Mouse (Mus musculus): ENCODE data around the gene Ggta1. TPM values are rescaled to one million over a fixed set of nuclear protein-coding genes. Genes with fewer than 3 reads are reported as not detected.

Gene Ggta1
- polyA plus RNA-seq, 1 experiment from 2014 or later = 4.1 TPM

DNA sequence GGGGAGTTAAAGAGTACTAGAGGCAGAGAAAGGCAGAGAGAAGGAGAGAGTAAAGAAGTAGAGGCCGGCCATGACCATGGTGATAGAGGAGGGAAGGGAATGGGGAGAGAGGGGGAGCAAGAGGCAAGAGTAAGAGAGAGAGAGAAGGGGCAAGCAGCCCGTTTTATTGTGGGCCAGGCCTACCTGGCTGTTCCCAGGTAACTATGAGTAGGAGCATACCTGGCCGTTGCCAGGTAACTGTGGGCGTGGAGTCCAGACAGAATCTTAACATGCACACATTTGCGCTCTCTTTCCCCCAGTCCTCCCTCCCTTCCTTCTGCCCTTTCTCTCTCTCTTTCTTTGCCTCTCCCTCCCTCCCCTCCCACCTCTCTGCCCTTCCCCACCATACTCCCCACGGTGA, 55.8 kb downstream of the Ggta1 start:
- whole genome bisulfite sequencing = 82% methylated on average over 6 of the region's 6 CpGs
- ATAC-seq = no peak

DNA sequence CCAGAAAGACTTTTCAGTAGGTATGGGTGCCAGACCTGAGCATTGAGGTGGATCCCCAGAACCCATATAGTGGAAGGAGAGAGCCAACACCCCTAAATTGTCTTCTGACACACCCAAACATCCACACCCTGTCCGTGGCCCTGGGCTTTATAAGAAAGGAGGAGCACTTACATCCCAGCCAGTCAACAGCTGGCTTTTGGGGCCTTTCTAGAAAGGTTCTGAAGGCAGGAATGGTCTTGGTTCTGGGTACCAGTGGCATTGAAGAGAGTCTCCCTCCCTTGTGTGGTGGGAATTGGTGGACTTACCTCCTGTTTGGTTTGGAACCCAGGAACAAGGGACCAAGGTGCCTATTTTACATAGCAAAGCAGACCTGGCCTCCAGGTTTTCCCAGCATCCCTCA, 56.4 kb downstream of the Ggta1 start:
- H3K27ac ChIP-seq = no peak overlapping the region
- no peak for ATAC-seq
- no peak overlapping the region for H3K4me2 ChIP-seq
- no peak overlapping the region for H3K9ac ChIP-seq
- no peak overlapping the region for H3K4me3 ChIP-seq
- no peaks in the 10 kb centered on the region for H3K9me3 ChIP-seq (replicated peaks)
- H3K4me1 ChIP-seq = no peaks in the 10 kb centered on the region
- no peaks in the 10 kb centered on the region for H3K27me3 ChIP-seq
- WGBS = 69% methylated on average over 1 of the region's 1 CpGs
- H3K36me3 ChIP-seq (ENCODE audit: poor library complexity, severe bottlenecking) = no peaks in the 10 kb centered on the region

More for the DNA sequence above, 55.8 kb downstream of the Ggta1 start:
- Histone ChIP-seq H3K4me3 (no peak overlapping the region), H3K9ac (no peak overlapping the region), H3K27me3 (no peaks in the 10 kb centered on the region), H3K27ac (no peak overlapping the region), H3K4me2 (no peak overlapping the region), H3K4me1 (no peaks in the 10 kb centered on the region), H3K36me3 (ENCODE audit: poor library complexity, severe bottlenecking) (no peaks in the 10 kb centered on the region), H3K9me3 (replicated peaks) (no peaks in the 10 kb centered on the region)

DNA sequence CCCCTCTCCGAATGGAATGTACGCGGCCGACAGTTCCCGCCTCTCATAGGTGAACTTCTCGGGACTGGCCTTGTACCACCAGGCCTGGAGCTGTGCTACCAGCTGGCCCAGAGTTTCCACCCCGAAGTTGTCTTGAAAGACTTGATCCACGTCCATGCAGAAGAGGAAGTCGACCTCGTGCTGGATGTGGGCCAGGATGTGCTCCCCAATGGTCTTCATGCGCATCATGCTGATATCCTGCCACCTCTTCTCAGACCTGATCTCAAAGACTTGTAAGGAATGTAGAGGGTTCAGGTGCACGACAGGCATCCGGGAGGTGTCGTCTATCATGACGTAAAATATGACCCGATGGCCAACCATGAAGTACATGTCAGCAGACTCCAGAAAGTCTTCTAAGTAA, 60.6 kb downstream of the Ggta1 start:
- H3K27ac ChIP-seq = no peak overlapping the region
- H3K9ac ChIP-seq = no peak overlapping the region
- no peaks in the 10 kb centered on the region for H3K9me3 ChIP-seq (replicated peaks)
- H3K36me3 ChIP-seq (ENCODE audit: poor library complexity, severe bottlenecking) = no peaks in the 10 kb centered on the region
- no peak overlapping the region for H3K4me2 ChIP-seq
- H3K27me3 ChIP-seq = no peaks in the 10 kb centered on the region
- no peak for ATAC-seq
- H3K4me1 ChIP-seq = no peaks in the 10 kb centered on the region
- WGBS = 93% methylated on average over 16 of the region's 16 CpGs
- H3K4me3 ChIP-seq = no peak overlapping the region

DNA sequence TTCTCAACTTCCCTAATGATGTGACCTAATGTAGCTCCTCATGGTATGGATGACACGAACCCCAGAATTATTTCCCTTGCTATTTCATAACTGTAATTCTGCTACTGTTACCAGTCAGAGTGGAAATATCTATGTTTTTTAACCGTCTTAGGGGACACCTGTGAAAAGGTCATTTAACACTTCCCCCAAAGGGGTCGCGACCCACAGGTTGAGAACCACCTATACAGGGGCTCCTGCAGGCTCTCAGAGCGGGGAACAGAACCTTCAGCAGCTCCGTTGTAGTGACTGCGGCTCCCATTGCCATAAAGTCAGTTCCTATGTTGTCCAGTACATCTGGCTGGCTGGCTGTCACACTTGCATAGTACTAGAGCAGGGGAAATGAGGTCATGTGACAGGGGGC, 62.3 kb downstream of the Ggta1 start:
- H3K4me1 ChIP-seq = no peaks in the 10 kb centered on the region
- H3K4me2 ChIP-seq = no peak overlapping the region
- no peaks in the 10 kb centered on the region for H3K9me3 ChIP-seq (replicated peaks)
- WGBS = 91% methylated on average over 7 of the region's 7 CpGs
- no peak overlapping the region for H3K9ac ChIP-seq
- H3K36me3 ChIP-seq (ENCODE audit: poor library complexity, severe bottlenecking) = no peaks in the 10 kb centered on the region
- no peak for ATAC-seq
- H3K27me3 ChIP-seq = no peaks in the 10 kb centered on the region
- H3K4me3 ChIP-seq = no peak overlapping the region
- no peak overlapping the region for H3K27ac ChIP-seq

DNA sequence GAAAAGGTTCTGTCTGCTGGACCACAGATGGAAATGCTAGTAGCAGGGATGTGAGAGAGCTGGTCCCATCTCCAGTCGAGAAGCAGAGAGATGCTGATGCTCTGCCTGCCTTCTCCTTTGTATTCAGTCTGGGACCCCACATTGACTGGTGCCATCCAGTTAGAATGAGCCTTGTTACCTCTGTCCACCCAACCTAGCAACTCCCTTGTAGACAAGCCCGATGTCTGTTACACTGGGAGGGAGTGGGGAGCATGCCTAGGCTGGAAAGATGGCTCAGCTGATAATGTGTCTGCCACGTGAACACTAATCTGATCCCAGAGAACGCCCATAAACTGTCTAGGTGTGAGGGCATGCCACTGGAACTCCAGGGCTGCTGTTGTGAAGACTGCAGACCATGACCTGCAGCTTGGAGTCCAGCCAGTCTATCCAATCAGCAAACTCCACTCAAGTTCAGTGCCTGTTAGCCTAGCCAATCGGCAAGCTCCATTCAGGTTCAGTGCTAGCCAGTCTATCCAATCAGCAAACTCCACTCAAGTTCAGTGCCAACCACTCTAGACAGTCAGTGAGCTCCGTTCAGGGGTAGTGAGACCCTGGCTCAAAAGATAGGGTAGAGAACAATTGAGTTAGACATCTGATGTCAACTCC, 64.7 kb downstream of the Ggta1 start:
- Histone ChIP-seq H3K27ac (no peak overlapping the region), H3K36me3 (ENCODE audit: poor library complexity, severe bottlenecking) (no peaks in the 10 kb centered on the region), H3K9me3 (replicated peaks) (no peaks in the 10 kb centered on the region), H3K4me3 (no peak overlapping the region), H3K4me1 (no peaks in the 10 kb centered on the region), H3K4me2 (no peak overlapping the region), H3K9ac (no peak overlapping the region), H3K27me3 (no peaks in the 10 kb centered on the region)
- WGBS = 83% methylated on average over 6 of the region's 6 CpGs
- no peak for ATAC-seq

DNA sequence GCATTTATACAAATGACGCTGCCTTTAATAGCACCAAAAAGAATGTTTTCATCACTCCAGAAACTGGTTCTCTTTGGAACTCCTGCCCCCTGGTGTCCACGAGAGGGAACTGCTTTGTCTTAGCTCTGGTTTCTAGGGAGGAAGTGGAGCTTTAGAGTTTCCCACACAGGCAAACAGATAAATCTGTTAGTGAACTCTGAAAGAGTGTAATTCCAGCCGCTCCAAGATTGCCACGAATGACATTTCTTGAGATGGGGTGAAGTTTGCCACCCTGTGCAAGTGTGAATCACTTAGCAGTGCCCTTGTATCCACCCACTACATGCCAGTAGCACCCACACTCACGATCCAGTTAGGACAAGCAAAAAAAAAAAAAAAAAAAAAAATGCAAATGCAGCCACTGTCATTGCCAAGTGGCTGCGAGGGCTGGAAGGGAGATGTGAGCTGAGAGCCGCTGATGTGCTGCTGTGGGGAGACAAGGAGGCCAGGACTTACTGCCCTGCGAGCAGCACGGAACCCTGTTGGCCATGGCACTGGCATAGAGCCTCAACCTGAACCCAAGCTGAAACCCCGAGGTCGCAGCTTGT, 65.3 kb downstream of the Ggta1 start:
- no peak for ATAC-seq
- 56% methylated on average over 11 of the region's 11 CpGs for WGBS

DNA sequence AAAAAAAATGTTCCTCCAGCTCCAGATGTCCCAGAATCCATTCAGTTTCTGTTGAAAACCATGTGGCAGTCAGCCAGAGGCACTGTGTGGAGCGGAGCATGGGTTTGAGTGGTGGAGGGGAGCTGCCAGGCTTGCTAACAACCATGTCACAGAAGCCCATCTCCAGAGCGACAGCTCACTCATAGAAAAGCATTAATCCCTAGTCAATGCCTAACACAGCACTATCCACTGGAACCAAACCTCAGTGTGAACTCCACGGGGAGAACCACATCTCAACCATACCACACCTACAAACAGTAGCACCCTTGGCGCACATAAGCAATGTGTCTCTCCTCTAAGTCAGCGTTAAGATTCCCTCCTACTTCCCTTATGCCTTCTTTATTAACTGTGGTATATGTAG, 65.9 kb downstream of the Ggta1 start, which contains the start of gene 4930402F06Rik:
Gene 4930402F06Rik (minus strand): TSS at position 80 of the 400 bp plus-strand sequence.
- Histone ChIP-seq H3K9me3 (replicated peaks) (no peaks in the 10 kb centered on the region), H3K36me3 (ENCODE audit: poor library complexity, severe bottlenecking) (no peaks in the 10 kb centered on the region), H3K4me2 (no peak within 1 kb of the TSS), H3K27me3 (no peaks in the 10 kb centered on the region), H3K27ac (no peak within 1 kb of the TSS), H3K4me1 (no peaks in the 10 kb centered on the region), H3K4me3 (no peak within 1 kb of the TSS), H3K9ac (no peak within 1 kb of the TSS)
- no peak for ATAC-seq
- WGBS = 64% methylated on average over 5 of the region's 5 CpGs

More for the DNA sequence above, 65.3 kb downstream of the Ggta1 start:
- H3K36me3 ChIP-seq (ENCODE audit: poor library complexity, severe bottlenecking) = no peaks in the 10 kb centered on the region
- H3K9ac ChIP-seq = no peak overlapping the region
- H3K4me3 ChIP-seq = no peak overlapping the region
- H3K4me2 ChIP-seq = no peak overlapping the region
- H3K9me3 ChIP-seq (replicated peaks) = no peaks in the 10 kb centered on the region
- H3K4me1 ChIP-seq = no peaks in the 10 kb centered on the region
- no peak overlapping the region for H3K27ac ChIP-seq
- H3K27me3 ChIP-seq = no peaks in the 10 kb centered on the region

DNA sequence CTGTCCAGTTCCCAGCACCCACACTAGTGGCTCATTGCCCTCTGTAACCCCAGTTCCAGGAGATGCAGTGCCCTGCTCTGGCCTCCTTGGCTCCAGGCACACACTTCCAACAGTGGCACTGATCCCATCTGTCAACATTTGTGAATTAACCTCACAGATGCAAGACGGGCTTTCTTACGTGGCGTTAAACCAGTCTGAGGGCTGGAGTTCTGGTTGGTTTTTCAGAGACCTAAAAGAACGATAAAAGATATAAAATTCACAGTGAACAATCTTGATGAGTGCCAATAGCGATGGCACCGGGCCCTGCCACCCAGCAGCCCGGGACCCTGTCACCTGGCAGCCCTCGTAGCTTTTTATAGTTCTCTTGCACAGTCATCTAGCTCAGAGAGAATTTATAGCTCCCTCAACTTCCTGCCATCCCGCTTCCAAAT, 77.6 kb downstream of the Ggta1 start:
- no peak overlapping the region for H3K4me3 ChIP-seq
- H3K9ac ChIP-seq = no peak overlapping the region
- WGBS = 84% methylated on average over 9 of the region's 9 CpGs
- no peak overlapping the region for H3K4me2 ChIP-seq
- H3K27ac ChIP-seq = no peak overlapping the region
- H3K36me3 ChIP-seq (ENCODE audit: poor library complexity, severe bottlenecking) = no peaks in the 10 kb centered on the region
- ATAC-seq = no peak
- H3K27me3 ChIP-seq = no peaks in the 10 kb centered on the region
- peaks cover 4% of the 10 kb centered on the region; the same call in 1 of the 2 replicates for H3K9me3 ChIP-seq (replicated peaks)
- no peaks in the 10 kb centered on the region for H3K4me1 ChIP-seq

DNA sequence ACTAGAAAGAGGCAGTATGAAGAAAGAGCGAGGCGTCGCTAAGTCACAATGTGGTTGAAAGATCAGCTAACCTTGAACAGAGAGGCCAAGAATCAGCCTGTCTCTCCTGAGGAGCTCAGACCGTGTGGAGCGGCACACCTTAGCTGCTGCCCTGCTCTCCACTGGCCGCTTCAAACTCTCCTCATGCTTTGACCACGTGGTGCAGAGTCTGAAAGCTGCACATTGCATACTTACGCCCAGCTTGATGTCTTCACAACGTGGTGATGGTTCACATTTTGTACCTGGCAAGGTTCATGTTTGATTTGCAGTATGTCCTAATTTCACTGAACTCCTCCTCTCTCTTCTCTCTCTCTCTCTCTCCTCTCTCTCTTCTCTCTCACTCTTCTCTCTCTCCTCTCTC, 83.7 kb downstream of the Ggta1 start:
- H3K27me3 ChIP-seq = no peaks in the 10 kb centered on the region; the same call in 1 of the 2 replicates
- no peak for ATAC-seq
- H3K4me3 ChIP-seq = no peak overlapping the region
- no peak overlapping the region for H3K4me2 ChIP-seq
- 70% methylated on average over 9 of the region's 9 CpGs for WGBS
- no peaks in the 10 kb centered on the region for H3K36me3 ChIP-seq (ENCODE audit: poor library complexity, severe bottlenecking)
- no peaks in the 10 kb centered on the region for H3K4me1 ChIP-seq
- no peaks in the 10 kb centered on the region for H3K9me3 ChIP-seq (replicated peaks)
- H3K27ac ChIP-seq = no peak overlapping the region
- H3K9ac ChIP-seq = no peak overlapping the region

DNA sequence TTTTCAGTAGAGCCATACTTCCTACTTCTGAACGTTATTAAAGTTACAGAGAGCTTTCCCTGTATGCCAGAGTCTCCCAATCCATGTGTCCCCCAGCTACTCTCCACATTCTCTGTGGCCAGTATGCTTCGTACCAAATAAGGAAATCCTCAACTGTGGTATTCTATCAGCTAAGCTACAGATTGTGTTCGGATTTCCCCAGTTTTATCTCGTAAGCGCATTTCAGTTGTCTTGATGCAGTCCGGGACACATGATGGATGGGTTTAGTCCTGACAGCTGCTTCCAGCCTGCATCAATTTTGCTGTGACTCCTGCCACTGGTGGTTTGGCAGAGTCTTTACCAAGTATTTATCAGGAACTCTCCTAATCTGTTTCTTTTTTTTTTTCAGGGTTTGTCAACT, 85.4 kb downstream of the Ggta1 start:
- H3K27ac ChIP-seq = no peak overlapping the region
- H3K4me1 ChIP-seq = no peaks in the 10 kb centered on the region
- no peaks in the 10 kb centered on the region for H3K36me3 ChIP-seq (ENCODE audit: poor library complexity, severe bottlenecking)
- H3K27me3 ChIP-seq = no peaks in the 10 kb centered on the region; the same call in 1 of the 2 replicates
- no peak overlapping the region for H3K4me2 ChIP-seq
- H3K9ac ChIP-seq = no peak overlapping the region
- ATAC-seq = no peak
- WGBS = 83% methylated on average over 6 of the region's 6 CpGs
- no peaks in the 10 kb centered on the region for H3K9me3 ChIP-seq (replicated peaks)
- H3K4me3 ChIP-seq = no peak overlapping the region

DNA sequence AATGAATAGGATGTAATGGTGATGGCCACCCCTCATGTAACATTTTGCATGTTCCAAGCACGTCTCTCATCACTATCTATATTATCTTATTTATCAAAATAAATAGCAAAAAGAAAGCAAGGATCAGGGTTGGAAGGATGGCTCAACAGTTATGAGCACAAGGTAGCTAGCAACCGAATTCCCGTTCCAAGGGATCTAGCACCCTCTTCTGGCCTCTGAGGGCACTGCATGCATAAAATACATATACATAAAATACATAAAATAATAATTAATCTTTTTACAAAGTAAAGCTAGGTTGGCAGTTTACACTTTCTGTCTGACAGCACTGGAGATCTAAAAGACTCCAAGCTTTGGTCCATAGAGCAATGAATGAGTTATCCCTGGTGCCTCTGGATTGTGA, 90.0 kb downstream of the Ggta1 start:
- H3K4me1 ChIP-seq = no peaks in the 10 kb centered on the region
- no peaks in the 10 kb centered on the region; the same call in 1 of the 2 replicates for H3K27me3 ChIP-seq
- H3K9me3 ChIP-seq (replicated peaks) = no peaks in the 10 kb centered on the region
- ATAC-seq = no peak
- 10% methylated on average over 3 of the region's 3 CpGs for WGBS
- no peak overlapping the region for H3K9ac ChIP-seq
- H3K36me3 ChIP-seq (ENCODE audit: poor library complexity, severe bottlenecking) = no peaks in the 10 kb centered on the region
- no peak overlapping the region for H3K27ac ChIP-seq
- no peak overlapping the region for H3K4me3 ChIP-seq
- H3K4me2 ChIP-seq = no peak overlapping the region

DNA sequence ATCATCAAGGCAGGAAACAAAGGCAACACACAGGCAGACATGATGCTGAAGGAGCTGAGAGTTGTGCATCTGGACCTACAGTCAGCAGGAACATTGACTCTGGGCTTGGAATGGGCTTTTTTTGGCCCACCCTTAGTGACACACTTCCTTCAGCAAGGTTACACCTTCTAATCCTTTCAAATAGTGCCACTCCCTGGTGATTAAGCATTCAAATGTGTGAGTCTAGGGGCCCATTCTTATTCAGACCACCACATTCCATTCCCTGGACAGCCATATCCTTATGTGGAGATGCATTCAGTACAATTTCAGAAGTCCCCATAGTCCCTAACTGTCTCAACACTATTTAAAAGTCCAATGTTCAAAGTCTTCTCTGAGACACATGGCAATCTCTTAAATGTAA, 92.3 kb downstream of the Ggta1 start:
- H3K9ac ChIP-seq = no peak overlapping the region
- H3K27me3 ChIP-seq = no peaks in the 10 kb centered on the region; the same call in 1 of the 2 replicates
- no peak for ATAC-seq
- H3K9me3 ChIP-seq (replicated peaks) = no peaks in the 10 kb centered on the region
- H3K36me3 ChIP-seq (ENCODE audit: poor library complexity, severe bottlenecking) = no peaks in the 10 kb centered on the region
- H3K4me1 ChIP-seq = no peaks in the 10 kb centered on the region
- no peak overlapping the region for H3K27ac ChIP-seq
- H3K4me2 ChIP-seq = no peak overlapping the region
- no peak overlapping the region for H3K4me3 ChIP-seq

DNA sequence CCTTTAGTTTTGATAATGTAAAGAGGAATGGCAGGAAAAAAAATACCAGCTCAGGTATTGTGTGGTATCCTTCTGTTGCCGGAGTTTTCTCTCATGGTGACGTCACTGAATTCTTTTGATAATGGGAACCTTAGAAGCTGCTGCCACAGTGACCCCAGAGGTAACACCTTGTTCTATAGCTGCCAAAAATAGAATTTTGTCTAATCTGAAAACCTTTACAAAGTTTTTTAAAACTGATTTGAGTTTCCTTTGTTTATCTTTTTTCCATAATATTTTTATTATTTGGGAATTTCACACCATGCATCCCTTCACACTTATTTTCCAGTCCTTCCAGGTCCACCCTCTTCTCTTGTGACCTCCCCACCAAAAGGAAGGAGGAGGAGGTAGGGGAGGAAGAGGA, 95.4 kb downstream of the Ggta1 start, which contains the start of gene 4930568D16Rik:
Gene 4930568D16Rik (minus strand): TSS at position 101 of the 400 bp plus-strand sequence.
- no peaks in the 10 kb centered on the region for H3K27me3 ChIP-seq
- H3K4me1 ChIP-seq = no peaks in the 10 kb centered on the region
- H3K27ac ChIP-seq = no peak within 1 kb of the TSS
- no peak for ATAC-seq
- H3K9ac ChIP-seq = no peak within 1 kb of the TSS
- H3K4me2 ChIP-seq = no peak within 1 kb of the TSS
- 83% methylated on average over 2 of the region's 2 CpGs for WGBS
- no peaks in the 10 kb centered on the region for H3K36me3 ChIP-seq (ENCODE audit: poor library complexity, severe bottlenecking)
- no peak within 1 kb of the TSS for H3K4me3 ChIP-seq
- no peaks in the 10 kb centered on the region for H3K9me3 ChIP-seq (replicated peaks)
